In the genomic region with DNA sequence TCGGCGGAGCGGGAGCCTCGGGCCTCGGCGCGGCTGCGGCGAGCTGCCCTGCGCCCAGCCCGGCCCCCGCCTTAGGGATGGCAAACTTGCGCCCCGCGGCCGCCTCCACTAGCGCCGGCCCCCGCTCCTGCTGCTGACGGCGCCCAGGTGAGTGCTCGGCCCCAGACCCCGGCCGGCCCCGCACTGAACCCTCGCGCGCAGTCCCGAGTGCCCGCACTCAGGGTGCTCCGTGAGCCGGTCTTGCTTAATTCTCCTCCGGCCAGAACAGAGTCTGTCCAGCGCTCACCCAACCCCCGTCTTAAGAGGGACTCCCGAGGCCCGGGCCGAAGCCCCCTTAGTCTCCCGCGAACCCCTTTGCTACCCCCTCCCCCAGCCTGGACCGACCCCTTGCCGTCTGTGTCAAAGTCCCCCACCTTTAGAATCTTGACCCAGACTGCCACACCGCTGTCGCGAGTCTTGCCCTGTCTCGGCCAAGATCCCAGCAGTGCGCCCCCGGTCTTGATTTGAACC, we compare ENCODE assay signal across 8 mouse cellular contexts. TPM values are rescaled to one million over a fixed set of nuclear protein-coding genes. Genes with fewer than 3 reads are reported as not detected.
DNase-seq lines count a peak whose midpoint lies in the region; ATAC-seq and TF ChIP-seq lines count a peak whose summit lies in the region.

No protein-coding gene starts in this region.

- intact Hi-C loops in gastrocnemius, postnatal 36 days (cut with DNase I), result no loop called here

- peaks cover 56% of the 10 kb centered on the region for H3K27me3 ChIP-seq in kidney, embryonic 16.5 days (ENCODE audit: insufficient read depth, low read length)
- peaks cover 89% of the 10 kb centered on the region for H3K27me3 ChIP-seq in heart, embryonic 15.5 days
- H3K27me3 ChIP-seq in liver, postnatal 0 days (ENCODE audit: insufficient read depth, low read length), result peaks cover 83% of the 10 kb centered on the region

- no peak for DNase-seq in kidney, postnatal 25 days
- peak; percentile 66 to 68 for DNase-seq in cerebellum, postnatal 25 days
- DNase-seq in liver, postnatal 0 days, result no peak
- no peak for DNase-seq in layer of hippocampus, adult 9-10 months (ENCODE audit: low spot score)
- DNase-seq in spleen, adult 12 weeks (ENCODE audit: low spot score), result no peak
- DNase-seq in gastrocnemius, postnatal 36 days, result no peak

- under 1% methylated on average over 42 of the region's 48 CpGs for WGBS in kidney, embryonic 16.5 days
- WGBS in heart, embryonic 15.5 days, result 1% methylated on average over 44 of the region's 48 CpGs
- WGBS in liver, postnatal 0 days (ENCODE audit: insufficient replicate concordance), result 3% methylated on average over 23 of the region's 48 CpGs

- no peaks in the 10 kb centered on the region for H3K9me3 ChIP-seq in kidney, embryonic 16.5 days (ENCODE audit: low read length)
- no peaks in the 10 kb centered on the region for H3K9me3 ChIP-seq in heart, embryonic 15.5 days (replicated peaks)
- no peaks in the 10 kb centered on the region for H3K9me3 ChIP-seq in liver, postnatal 0 days (ENCODE audit: low read length)

- no peak for TF ChIP-seq EP300 in liver, postnatal 0 days (IDR thresholded peaks at IDR 0.05; ENCODE audit: low read depth)

- peak overlapping the region; percentile 61 for H3K4me3 ChIP-seq in kidney, embryonic 16.5 days (ENCODE audit: low read length)
- peak overlapping the region; percentile 65 for H3K4me3 ChIP-seq in heart, embryonic 15.5 days
- H3K4me3 ChIP-seq in liver, postnatal 0 days (ENCODE audit: low read depth, low read length), result peak overlapping the region; percentile 40

- H3K27ac ChIP-seq in kidney, embryonic 16.5 days (ENCODE audit: low read length), result no peak overlapping the region
- H3K27ac ChIP-seq in heart, embryonic 15.5 days, result no peak overlapping the region
- H3K27ac ChIP-seq in liver, postnatal 0 days (ENCODE audit: low read depth), result no peak overlapping the region

- peaks cover 53% of the 10 kb centered on the region for H3K4me1 ChIP-seq in kidney, embryonic 16.5 days (ENCODE audit: insufficient read depth, low read length)
- peaks cover 43% of the 10 kb centered on the region for H3K4me1 ChIP-seq in heart, embryonic 15.5 days (replicated peaks)
- H3K4me1 ChIP-seq in liver, postnatal 0 days (ENCODE audit: insufficient read depth), result peaks cover 15% of the 10 kb centered on the region

- H3K9ac ChIP-seq in kidney, embryonic 16.5 days (replicated peaks; ENCODE audit: low read length), result peak overlapping the region; percentile 70
- peak overlapping the region; percentile 64 for H3K9ac ChIP-seq in heart, embryonic 15.5 days
- no peak overlapping the region for H3K9ac ChIP-seq in liver, postnatal 0 days (replicated peaks)

- H3K4me2 ChIP-seq in kidney, embryonic 16.5 days (replicated peaks; ENCODE audit: low read depth, low read length), result peak overlapping the region; percentile 97
- H3K4me2 ChIP-seq in heart, embryonic 15.5 days, result peak overlapping the region; percentile 99
- H3K4me2 ChIP-seq in liver, postnatal 0 days (ENCODE audit: low read depth, low read length), result peak overlapping the region; percentile 71

- no peaks in the 10 kb centered on the region for H3K36me3 ChIP-seq in kidney, embryonic 16.5 days (ENCODE audit: insufficient read depth, low read length)
- no peaks in the 10 kb centered on the region for H3K36me3 ChIP-seq in heart, embryonic 15.5 days
- no peaks in the 10 kb centered on the region for H3K36me3 ChIP-seq in liver, postnatal 0 days (replicated peaks; ENCODE audit: insufficient read depth, low read length)

- 0 out of 2 replicates have a peak, but pooled peaks have one; percentile 17 for ATAC-seq in kidney, embryonic 16.5 days (ENCODE audit: low FRiP score, low TSS enrichment)
- ATAC-seq in heart, embryonic 15.5 days (replicated peaks; ENCODE audit: insufficient number of reproducible peaks, insufficient read depth, low FRiP score, low read depth), result no peak
- ATAC-seq in liver, postnatal 0 days, result no peak

- TF ChIP-seq CTCF in liver, postnatal 0 days (IDR thresholded peaks at IDR 0.05; ENCODE audit: low read depth), result no peak

RNA-seq across cellular contexts. Expression of a gene that starts 0.5 kb away (rescaled TPM):
- polyA plus RNA-seq in kidney, embryonic 16.5 days (2015; fragmentation: Nextera tagmentation; extraction: Ambion mirVana), result 1.7 and 3.2 TPM in 2 replicates
- polyA plus RNA-seq in heart, embryonic 15.5 days (2015; fragmentation: Nextera tagmentation; extraction: Ambion mirVana), result 1.3 and 2.2 TPM in 2 replicates
- polyA plus RNA-seq in liver, postnatal 0 days (2015; fragmentation: Nextera tagmentation; extraction: Ambion mirVana), result not detected in 2 replicates
- 1 to 10 TPM in 1 of 2 experiments, under 1 TPM in 1; 0.54 to 1.2 TPM for total RNA-seq in gastrocnemius, postnatal 36 days (2021)

RNA-seq across cellular contexts. Expression of a gene that starts 56.2 kb away (rescaled TPM):
- polyA plus RNA-seq in kidney, embryonic 16.5 days (2015; fragmentation: Nextera tagmentation; extraction: Ambion mirVana), result 0.32 TPM in 1 of 2 replicates, not detected in the other
- 0.30 and 0.31 TPM in 2 replicates for polyA plus RNA-seq in heart, embryonic 15.5 days (2015; fragmentation: Nextera tagmentation; extraction: Ambion mirVana)
- polyA plus RNA-seq in liver, postnatal 0 days (2015; fragmentation: Nextera tagmentation; extraction: Ambion mirVana), result not detected in 2 replicates
- not detected for total RNA-seq in gastrocnemius, postnatal 36 days (2021)

Comparison
In these comparisons a context has a peak if more than half of its experiments do, and no peak if none do; other contexts are left out.
1. DNase-seq: peak in cerebellum, postnatal 25 days (2 of 2); none in kidney, postnatal 25 days (0 of 2), liver, postnatal 0 days (single experiment), layer of hippocampus, adult 9-10 months (single experiment), spleen, adult 12 weeks (single experiment) and gastrocnemius, postnatal 36 days (0 of 2).
2. Peak in every context shown above with its lines, with median percentiles within 50 percentile points of each other: H3K4me2 ChIP-seq and H3K4me3 ChIP-seq.